Mouse (Mus musculus) ES-E14 (cell line): ENCODE data around the gene Ttc34. TPM values are rescaled to one million over a fixed set of nuclear protein-coding genes. Genes with fewer than 3 reads are reported as not detected.

Experiments used
- DNase-seq: peaks from one replicate; pipeline ENCODE4 v3.0.0-alpha.2; 2013; ENCODE audit warnings: low read depth, low spot score
- H3K27ac ChIP-seq: 2 replicates; pipeline ENCODE4 v1.5.1; 2012; ENCODE audit warnings: low read depth, mild to moderate bottlenecking, low read length, moderate library complexity, mixed read lengths; ENCODE audit not compliant: poor library complexity, insufficient read depth, severe bottlenecking
- H3K36me3 ChIP-seq: 2 replicates; pipeline ENCODE4 v1.6.1; 2012; ENCODE audit warnings: mild to moderate bottlenecking, low read length, moderate library complexity, mixed read lengths; ENCODE audit not compliant: control insufficient read depth, poor library complexity, insufficient read depth, severe bottlenecking
- H3K4me1 ChIP-seq, 2 experiments: fragments of 150-350 bp in 1 of 2; sonication (generic) in 1 of 2; 2 replicates each; pipeline ENCODE4 v1.6.1; 2012; ENCODE audit warnings: low read length in 2 of 2, mild to moderate bottlenecking in 1 of 2, mixed read lengths in 1 of 2; ENCODE audit not compliant: control insufficient read depth in 2 of 2, insufficient read depth in 2 of 2, poor library complexity in 1 of 2
- H3K4me3 ChIP-seq, 2 experiments: fragments of 150-350 bp in 1 of 2; sonication (generic) in 1 of 2; 2 replicates each; pipeline ENCODE4 v1.5.1; 2012; ENCODE audit warnings: low read length in 2 of 2, low read depth in 1 of 2, mild to moderate bottlenecking in 1 of 2, mixed read lengths in 1 of 2; ENCODE audit not compliant: insufficient read depth in 1 of 2, poor library complexity in 1 of 2, severe bottlenecking in 1 of 2
- H3K9ac ChIP-seq: 2 replicates; pipeline ENCODE4 v1.6.1; 2012; ENCODE audit warnings: low read depth, mild to moderate bottlenecking, low read length, mixed read lengths; ENCODE audit not compliant: poor library complexity, insufficient read depth, severe bottlenecking
- H3K9me3 ChIP-seq: fragments of 150-350 bp; sonication (generic); 2 replicates; pipeline ENCODE4 v1.6.1; 2012; ENCODE audit warnings: low read depth, mild to moderate bottlenecking, low read length; ENCODE audit not compliant: control insufficient read depth, insufficient read depth
- CHD2 ChIP-seq: IDR thresholded peaks from 2 replicates; pipeline ENCODE4 v1.6.1; 2014; ENCODE audit warnings: mild to moderate bottlenecking, low read depth, low read length, inconsistent platforms
- HCFC1 ChIP-seq: IDR thresholded peaks from 2 replicates; pipeline ENCODE4 v1.6.1; 2012; ENCODE audit warnings: low read length, inconsistent platforms, borderline replicate concordance; ENCODE audit not compliant: insufficient read depth
- MAFK ChIP-seq: IDR thresholded peaks from 2 replicates; pipeline ENCODE4 v1.6.1; 2014; ENCODE audit warnings: mild to moderate bottlenecking, low read depth, low read length, inconsistent platforms; ENCODE audit not compliant: insufficient read depth
- ZC3H11A ChIP-seq: IDR thresholded peaks from 2 replicates; pipeline ENCODE4 v1.6.1; 2012; ENCODE audit warnings: low read depth, mild to moderate bottlenecking, inconsistent platforms, low read length, borderline replicate concordance
- ZNF384 ChIP-seq: IDR thresholded peaks from 2 replicates; pipeline ENCODE4 v1.6.1; 2012; ENCODE audit warnings: low read depth, low read length, inconsistent platforms
- in situ Hi-C, 2 experiments: fragments of 600-800 bp; cut with MboI; formaldehyde crosslinking; loops; one replicate each; pipeline ENCODE4 v1.15.1; 2025; ENCODE audit warnings: low sequenced_read_pairs in 2 of 2, inconsistent platforms in 1 of 2; ENCODE audit not compliant: unreplicated experiment in 2 of 2
- total RNA-seq: library from RNA; depleted of rRNA; stranded (reverse); fragments of 300-350 nt; gene quantifications from 2 replicates; pipeline ENCODE4 v1.2.3, GENCODE M21; 2012

Gene Ttc34
- total RNA-seq, 1 experiment = 0.22 TPM

DNA sequence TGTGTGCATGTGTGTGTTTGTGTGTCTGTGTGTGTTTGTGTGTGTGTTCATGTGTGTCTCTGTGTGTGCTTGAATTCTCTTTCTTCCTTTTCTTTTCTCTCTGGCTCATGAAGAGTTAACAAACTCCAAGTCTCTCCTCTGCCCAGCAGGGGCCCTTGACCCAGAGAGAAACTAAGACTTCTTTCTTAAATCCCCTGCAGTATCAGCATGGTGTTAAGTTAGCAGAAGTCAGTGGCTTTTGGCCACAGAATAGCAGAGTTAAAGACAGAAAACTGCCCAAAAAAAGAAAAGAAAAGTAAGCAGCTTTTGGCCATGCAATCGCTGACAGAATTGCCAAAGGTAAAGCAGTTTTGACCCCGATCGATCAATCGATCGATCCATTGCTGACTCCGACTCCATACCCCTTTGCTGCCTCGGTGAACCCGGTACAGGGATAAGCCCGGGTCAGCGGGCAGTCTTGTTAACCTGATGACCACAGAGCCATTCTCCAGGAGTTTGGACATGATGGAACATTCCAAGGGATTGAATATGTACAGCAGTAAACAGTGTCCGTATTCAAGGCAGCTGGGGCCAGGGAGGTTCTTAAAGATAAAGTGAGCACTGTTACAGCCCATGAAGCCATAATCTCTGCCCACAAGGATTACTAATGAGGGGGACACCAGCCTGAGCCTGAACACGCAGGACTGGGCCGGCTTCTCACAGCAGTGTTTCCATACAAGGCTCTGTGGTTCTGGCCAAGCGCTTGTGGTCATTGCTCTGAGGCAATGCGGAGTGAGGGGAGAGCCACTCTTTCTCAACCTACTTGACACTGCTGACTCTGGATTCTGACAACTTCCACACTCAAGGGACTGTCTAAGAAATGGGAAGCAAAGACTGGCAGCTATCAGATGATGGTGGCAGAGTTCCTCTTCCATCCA is 73.6 kb downstream of the Ttc34 start:
- DNase-seq = no peak
- H3K9ac ChIP-seq = no peak overlapping the region
- H3K4me1 ChIP-seq = peaks cover 3 to 7% of the 10 kb centered on the region in 2 experiments; a peak in 1 of 4 replicates
- H3K27ac ChIP-seq = no peak overlapping the region
- H3K36me3 ChIP-seq = no peaks in the 10 kb centered on the region
- no peak overlapping the region for H3K4me3 ChIP-seq
- no peaks in the 10 kb centered on the region for H3K9me3 ChIP-seq
- in situ Hi-C loops = no loop called here
- TF ChIP-seq HCFC1 = no peak
- no peak for TF ChIP-seq ZNF384
- no peak for TF ChIP-seq ZC3H11A
- no peak for TF ChIP-seq MAFK
- TF ChIP-seq CHD2 = no peak

DNA sequence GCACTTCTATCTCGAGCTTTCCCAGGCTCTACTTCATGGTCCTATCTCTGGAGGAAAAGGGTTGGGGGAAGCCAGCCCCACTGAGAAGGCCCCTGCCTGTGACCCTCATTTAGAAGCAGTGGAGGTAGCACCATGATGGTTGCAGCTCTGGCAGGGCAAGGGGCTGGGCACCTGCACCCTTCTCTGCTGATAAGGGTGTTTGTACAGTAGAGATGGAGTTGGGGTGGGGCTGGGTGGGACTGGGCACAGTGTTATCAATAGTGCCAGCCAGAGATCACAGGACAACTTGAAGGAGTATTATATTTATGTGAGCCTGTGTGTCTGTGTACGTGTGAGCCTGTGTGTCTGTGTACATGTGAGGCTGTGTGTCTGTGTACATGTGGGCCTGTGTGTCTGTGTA is 74.4 kb downstream of the Ttc34 start:
- in situ Hi-C loops = no loop called here
- Histone ChIP-seq H3K9me3 (no peaks in the 10 kb centered on the region), H3K9ac (no peak overlapping the region), H3K27ac (no peak overlapping the region), H3K4me3 (no peak overlapping the region), H3K36me3 (no peaks in the 10 kb centered on the region), H3K4me1 (peaks cover 3 to 7% of the 10 kb centered on the region in 2 experiments; a peak in 1 of 4 replicates)
- no peak for DNase-seq
- no peak for TF ChIP-seq ZC3H11A
- TF ChIP-seq HCFC1 = no peak
- TF ChIP-seq MAFK = no peak
- TF ChIP-seq CHD2 = no peak
- TF ChIP-seq ZNF384 = no peak

DNA sequence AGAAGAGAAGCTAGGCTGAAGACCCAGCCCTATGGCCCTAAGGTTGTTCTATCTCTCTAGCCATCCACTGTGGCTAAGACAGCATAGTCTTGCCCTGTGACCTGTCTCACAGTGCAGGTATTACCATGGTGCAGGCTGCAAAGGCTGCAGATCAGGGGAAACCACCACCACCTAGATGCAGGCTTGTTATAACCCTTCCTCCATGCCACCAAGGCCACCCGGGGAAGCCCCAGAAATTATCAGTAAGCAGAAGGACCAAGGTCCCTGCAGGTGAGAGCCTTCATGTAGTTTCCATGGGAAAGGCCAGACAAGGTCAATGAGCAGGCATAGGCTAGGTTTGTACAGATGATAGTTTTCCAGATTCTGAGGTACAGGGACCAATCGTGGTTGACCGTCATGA is 76.6 kb downstream of the Ttc34 start:
- in situ Hi-C loops = no loop called here
- Histone ChIP-seq H3K9ac (no peak overlapping the region), H3K9me3 (no peaks in the 10 kb centered on the region), H3K36me3 (no peaks in the 10 kb centered on the region), H3K4me3 (no peak overlapping the region), H3K4me1 (peaks cover 0 to 3% of the 10 kb centered on the region in 2 experiments; a peak in 1 of 4 replicates), H3K27ac (no peak overlapping the region)
- DNase-seq = no peak
- no peak for TF ChIP-seq MAFK
- TF ChIP-seq HCFC1 = no peak
- TF ChIP-seq ZC3H11A = no peak
- no peak for TF ChIP-seq ZNF384
- TF ChIP-seq CHD2 = no peak

DNA sequence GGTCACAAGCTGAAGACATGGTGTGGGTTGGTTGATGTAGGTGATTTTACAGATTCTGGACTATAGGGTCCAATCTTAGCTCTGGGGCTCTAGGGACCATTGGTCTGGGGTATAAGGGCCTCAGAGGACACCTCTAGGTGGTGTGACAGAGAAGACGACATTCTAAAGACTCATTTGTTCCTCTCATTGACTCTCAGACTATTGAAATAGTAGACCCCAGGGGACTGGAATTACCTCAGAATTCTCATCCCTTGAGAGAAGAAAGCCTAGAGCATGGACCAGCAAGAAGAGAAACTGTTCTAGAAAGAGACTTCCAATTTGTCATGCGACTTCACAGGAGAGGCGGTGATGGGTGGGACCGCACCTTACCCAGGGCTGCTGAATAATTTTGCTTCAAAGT is 77.0 kb downstream of the Ttc34 start:
- no peak overlapping the region for H3K4me3 ChIP-seq
- TF ChIP-seq MAFK (no peak), CHD2 (no peak)
- in situ Hi-C loops = no loop called here
- no peak for DNase-seq
- no peaks in the 10 kb centered on the region for H3K9me3 ChIP-seq
- H3K9ac ChIP-seq = no peak overlapping the region
- peaks cover 0 to 3% of the 10 kb centered on the region in 2 experiments; a peak in 1 of 4 replicates for H3K4me1 ChIP-seq
- no peaks in the 10 kb centered on the region for H3K36me3 ChIP-seq
- H3K27ac ChIP-seq = no peak overlapping the region
